Mouse (Mus musculus) MEL (cell line): Measurements from ENCODE around the gene Med13. TPM values are rescaled to one million over a fixed set of nuclear protein-coding genes. Genes with fewer than 3 reads are reported as not detected.

Experiments used
- DNase-seq: peaks from one replicate; pipeline ENCODE4 v3.0.0; 2011; ENCODE audit warnings: low read depth, low spot score
- H3K27ac ChIP-seq: 2 replicates; pipeline ENCODE4 v1.5.1; 2012; ENCODE audit warnings: low read depth, mild to moderate bottlenecking, control low read depth, low read length, moderate library complexity; ENCODE audit not compliant: control insufficient read depth
- H3K27me3 ChIP-seq, 2 experiments: fragments of 150-350 bp in 1 of 2; sonication (generic) in 1 of 2; 2 replicates each; pipeline ENCODE4 v1.6.1; 2012; ENCODE audit warnings: low read length in 2 of 2, mild to moderate bottlenecking in 2 of 2, improper control_type of control experiment in 1 of 2, moderate library complexity in 1 of 2; ENCODE audit not compliant: insufficient read depth in 2 of 2, control insufficient read depth in 1 of 2
- H3K36me3 ChIP-seq, 2 experiments: 2 replicates each; pipeline ENCODE4 v1.6.1; 2012 to 2014; ENCODE audit warnings: low read length in 2 of 2, improper control_type of control experiment in 1 of 2, inconsistent platforms in 1 of 2, mild to moderate bottlenecking in 1 of 2; ENCODE audit not compliant: insufficient read depth in 2 of 2, control insufficient read depth in 1 of 2
- H3K4me1 ChIP-seq, 2 experiments: fragments of 150-350 bp in 1 of 2; sonication (generic) in 1 of 2; 2 replicates each; pipeline ENCODE4 v1.6.1; 2012; ENCODE audit warnings: low read length in 2 of 2, improper control_type of control experiment in 1 of 2, mild to moderate bottlenecking in 1 of 2; ENCODE audit not compliant: insufficient read depth in 2 of 2, control insufficient read depth in 1 of 2
- H3K4me3 ChIP-seq, 2 experiments: fragments of 150-350 bp in 1 of 2; sonication (generic) in 1 of 2; 2 replicates each; pipeline ENCODE4 v1.5.1; 2012; ENCODE audit warnings: low read depth in 2 of 2, low read length in 2 of 2, mild to moderate bottlenecking in 2 of 2, moderate library complexity in 2 of 2, control low read depth in 1 of 2, improper control_type of control experiment in 1 of 2; ENCODE audit not compliant: control insufficient read depth in 1 of 2, insufficient read depth in 1 of 2
- H3K79me2 ChIP-seq: 2 replicates; pipeline ENCODE4 v1.6.1; 2012; ENCODE audit warnings: mild to moderate bottlenecking, low read length, moderate library complexity; ENCODE audit not compliant: control insufficient read depth, poor library complexity, insufficient read depth
- H3K9ac ChIP-seq: 2 replicates; pipeline ENCODE4 v1.6.1; 2012; ENCODE audit warnings: low read depth, mild to moderate bottlenecking, control low read depth, low read length, moderate library complexity; ENCODE audit not compliant: control insufficient read depth, poor library complexity, severe bottlenecking
- H3K9me3 ChIP-seq: fragments of 150-350 bp; sonication (generic); replicated peaks from 2 replicates; pipeline ENCODE4 v1.6.1; 2012; ENCODE audit warnings: mild to moderate bottlenecking, low read length, improper control_type of control experiment, moderate library complexity; ENCODE audit not compliant: insufficient read depth
- CHD1 ChIP-seq: IDR thresholded peaks from 2 replicates; pipeline ENCODE4 v1.6.1; 2012; ENCODE audit warnings: low read depth, mild to moderate bottlenecking, inconsistent platforms, low read length, improper control_type of control experiment
- CHD2 ChIP-seq: IDR thresholded peaks from 2 replicates; pipeline ENCODE4 v1.6.1; 2011; ENCODE audit warnings: low read length, improper control_type of control experiment
- CTCF ChIP-seq, 3 experiments: IDR thresholded peaks in 2 of 3; conservative IDR thresholded peaks in 1 of 3; 2 replicates each; pipeline ENCODE4 v1.5.1; 2011 to 2012; ENCODE audit warnings: low read length in 3 of 3, low read depth in 2 of 3, mild to moderate bottlenecking in 2 of 3, improper control_type of control experiment in 1 of 3, inconsistent platforms in 1 of 3, mixed read lengths in 1 of 3, moderate library complexity in 1 of 3; ENCODE audit not compliant: control insufficient read depth in 1 of 3, insufficient read depth in 1 of 3, poor library complexity in 1 of 3, severe bottlenecking in 1 of 3
- EP300 ChIP-seq, 2 experiments: IDR thresholded peaks; 2 replicates each; pipeline ENCODE4 v1.6.1; 2011; ENCODE audit warnings: improper control_type of control experiment in 2 of 2, low read length in 2 of 2, low read depth in 1 of 2, mild to moderate bottlenecking in 1 of 2
- ETS1 ChIP-seq: IDR thresholded peaks from 2 replicates; pipeline ENCODE4 v1.6.1; 2012; ENCODE audit warnings: low read depth, mild to moderate bottlenecking, inconsistent platforms, low read length, improper control_type of control experiment, moderate library complexity
- GATA1 ChIP-seq: IDR thresholded peaks from 2 replicates; pipeline ENCODE4 v1.6.1; 2011; ENCODE audit warnings: low read depth, low read length, improper control_type of control experiment
- MAFK ChIP-seq: IDR thresholded peaks from 2 replicates; pipeline ENCODE4 v1.6.1; 2011; ENCODE audit warnings: low read depth, mild to moderate bottlenecking, low read length, improper control_type of control experiment, borderline replicate concordance
- MAX ChIP-seq: IDR thresholded peaks from 2 replicates; pipeline ENCODE4 v1.6.1; 2011; ENCODE audit warnings: low read length, improper control_type of control experiment
- MAZ ChIP-seq: IDR thresholded peaks from 2 replicates; pipeline ENCODE4 v1.6.1; 2012; ENCODE audit warnings: low read depth, mild to moderate bottlenecking, inconsistent platforms, low read length, improper control_type of control experiment
- MEF2A ChIP-seq: IDR thresholded peaks from 2 replicates; pipeline ENCODE4 v1.6.1; 2014; ENCODE audit warnings: low read depth, mild to moderate bottlenecking, inconsistent platforms, low read length, improper control_type of control experiment; ENCODE audit not compliant: poor library complexity, insufficient replicate concordance, severe bottlenecking; ENCODE audit errors: extremely low read depth
- MYB ChIP-seq: IDR thresholded peaks from 2 replicates; pipeline ENCODE4 v1.6.1; 2011; ENCODE audit warnings: mild to moderate bottlenecking, low read depth, low read length, improper control_type of control experiment
- MYC ChIP-seq: IDR thresholded peaks from 2 replicates; pipeline ENCODE4 v1.6.1; 2011; ENCODE audit warnings: low read depth, mild to moderate bottlenecking, low read length, improper control_type of control experiment, moderate library complexity
- NELFE ChIP-seq: IDR thresholded peaks from 2 replicates; pipeline ENCODE4 v1.6.1; 2011; ENCODE audit warnings: low read depth, low read length, improper control_type of control experiment
- NRF1 ChIP-seq: IDR thresholded peaks from 2 replicates; pipeline ENCODE4 v1.6.1; 2014; ENCODE audit warnings: low read depth, mild to moderate bottlenecking, inconsistent platforms, low read length, improper control_type of control experiment, moderate library complexity; ENCODE audit not compliant: poor library complexity, insufficient read depth, severe bottlenecking
- POLR2AphosphoS2 ChIP-seq: IDR thresholded peaks from 2 replicates; pipeline ENCODE4 v1.6.1; 2011; ENCODE audit warnings: low read length, improper control_type of control experiment
- POLR2AphosphoS5 ChIP-seq: IDR thresholded peaks from 2 replicates; pipeline ENCODE4 v1.6.1; 2012; ENCODE audit warnings: low read depth, borderline replicate concordance, mild to moderate bottlenecking, inconsistent platforms, low read length, moderate library complexity, mixed read lengths
- RAD21 ChIP-seq: IDR thresholded peaks from 2 replicates; pipeline ENCODE4 v1.6.1; 2011; ENCODE audit warnings: mild to moderate bottlenecking, low read depth, low read length, improper control_type of control experiment
- RCOR1 ChIP-seq: IDR thresholded peaks from 2 replicates; pipeline ENCODE4 v1.6.1; 2012; ENCODE audit warnings: low read depth, mild to moderate bottlenecking, inconsistent platforms, low read length, improper control_type of control experiment
- SIN3A ChIP-seq: IDR thresholded peaks from 2 replicates; pipeline ENCODE4 v1.6.1; 2012; ENCODE audit warnings: low read length, improper control_type of control experiment, inconsistent platforms
- SMC3 ChIP-seq: IDR thresholded peaks from 2 replicates; pipeline ENCODE4 v1.6.1; 2011; ENCODE audit warnings: low read depth, low read length, improper control_type of control experiment
- TBP ChIP-seq: IDR thresholded peaks from 2 replicates; pipeline ENCODE4 v1.8.0; 2011; ENCODE audit warnings: low read depth, low read length, improper control_type of control experiment
- TCF12 ChIP-seq: IDR thresholded peaks from 2 replicates; pipeline ENCODE4 v1.6.1; 2014; ENCODE audit warnings: low read depth, mild to moderate bottlenecking, inconsistent platforms, low read length, improper control_type of control experiment, moderate library complexity
- UBTF ChIP-seq: IDR thresholded peaks from 2 replicates; pipeline ENCODE4 v1.6.1; 2012; ENCODE audit warnings: low read depth, mild to moderate bottlenecking, inconsistent platforms, low read length, improper control_type of control experiment, moderate library complexity, borderline replicate concordance; ENCODE audit not compliant: insufficient read depth
- USF1 ChIP-seq: IDR thresholded peaks from 2 replicates; pipeline ENCODE4 v1.6.1; 2014; ENCODE audit warnings: low read depth, mild to moderate bottlenecking, inconsistent platforms, low read length, improper control_type of control experiment, moderate library complexity
- USF2 ChIP-seq, 2 experiments: IDR thresholded peaks; 2 replicates each; pipeline ENCODE4 v1.6.1; 2011 to 2012; ENCODE audit warnings: improper control_type of control experiment in 2 of 2, low read length in 2 of 2, borderline replicate concordance in 1 of 2, inconsistent platforms in 1 of 2, low read depth in 1 of 2, mild to moderate bottlenecking in 1 of 2; ENCODE audit not compliant: insufficient read depth in 1 of 2
- ZMIZ1 ChIP-seq: IDR thresholded peaks from 2 replicates; pipeline ENCODE4 v1.6.1; 2012; ENCODE audit warnings: low read depth, mild to moderate bottlenecking, inconsistent platforms, low read length, improper control_type of control experiment, moderate library complexity
- polyA plus RNA-seq, 2 experiments: library from polyadenylated mRNA; stranded (reverse) in 1 of 2; unstranded in 1 of 2; fragments of >175 nt in 1 of 2; fragments of >200 nt in 1 of 2; gene quantifications; 2 replicates each; pipeline versions ENCODE4 v1.2.1 to v1.2.4; 2012; ENCODE audit warnings: low replicate concordance in 2 of 2, low read depth in 1 of 2; ENCODE audit not compliant: insufficient read length in 2 of 2, insufficient read depth in 1 of 2, missing spikeins in 1 of 2
- total RNA-seq: library from RNA; depleted of rRNA; stranded (reverse); fragments of 300-350 nt; gene quantifications from 2 replicates; pipeline ENCODE4 v1.2.3, GENCODE M21; 2012

Gene Med13
- total and polyA plus RNA-seq, 3 experiments = 23.3 to 114 (median 26.4) TPM

- TF ChIP-seq RAD21 = no peak
Measured at GRCm38 (mm10) chr11:86404590-86404989, 47.2 kb upstream of the Med13 start (continued).

GRCm38 (mm10) chr11:86403845-86404244 is 46.4 kb upstream of the Med13 start:
- H3K27me3 ChIP-seq = no peaks in the 10 kb centered on the region
- peaks cover 17 to 38% of the 10 kb centered on the region in 2 experiments for H3K4me1 ChIP-seq
- H3K36me3 ChIP-seq = peaks cover 0 to 35% of the 10 kb centered on the region in 2 experiments; a peak in 2 of 4 replicates
- H3K79me2 ChIP-seq = no peaks in the 10 kb centered on the region
- no peak overlapping the region for H3K4me3 ChIP-seq
- no peak overlapping the region for H3K9ac ChIP-seq
- DNase-seq = no peak
- TF ChIP-seq MAFK = no peak
- no peak for TF ChIP-seq MAX
- no peak for TF ChIP-seq RCOR1
- TF ChIP-seq MEF2A = no peak
- no peak for TF ChIP-seq MYB
- no peak for TF ChIP-seq ZMIZ1
- TF ChIP-seq NELFE = no peak
- H3K27ac ChIP-seq = no peak overlapping the region
- H3K9me3 ChIP-seq = no peaks in the 10 kb centered on the region

GRCm38 (mm10) chr11:86399241-86400107 is 42.1 kb upstream of the Med13 start:
- Histone ChIP-seq H3K27ac (peak overlapping the region; percentile 44; the same call in 1 of the 2 replicates), H3K9ac (peak overlapping the region; percentile 49), H3K27me3 (no peaks in the 10 kb centered on the region), H3K4me3 (peak overlapping the region; percentile 5 to 19; a peak in 1 of 4 replicates), H3K9me3 (no peaks in the 10 kb centered on the region), H3K4me1 (peaks cover 24 to 53% of the 10 kb centered on the region in 2 experiments), H3K79me2 (no peaks in the 10 kb centered on the region), H3K36me3 (peaks cover 0 to 48% of the 10 kb centered on the region in 2 experiments; a peak in 2 of 4 replicates)
- DNase-seq = peak; percentile 77
- no peak for TF ChIP-seq USF2 (IDR thresholded peaks at IDR 0.05; ENCODE audit: borderline replicate concordance in 1 of 2, insufficient read depth in 1 of 2, low read depth in 1 of 2, low read length in 2 of 2)
- peak; percentile 1; the same call in 1 of the 2 replicates for TF ChIP-seq TCF12
- TF ChIP-seq TBP = no peak
- TF ChIP-seq USF1 = no peak
- no peak for TF ChIP-seq POLR2AphosphoS5
- TF ChIP-seq CHD2 = no peak
- peak; percentile 60; the same call in 1 of the 2 replicates for TF ChIP-seq RCOR1
- no peak for TF ChIP-seq RAD21
- TF ChIP-seq SIN3A = peak; percentile 43; the same call in 1 of the 2 replicates
- no peak for TF ChIP-seq NRF1
- no peak for TF ChIP-seq CTCF (IDR thresholded peaks at IDR 0.05 in 2 of 3, conservative IDR thresholded peaks at IDR 0.05 in 1 of 3; ENCODE audit: control insufficient read depth in 1 of 3, insufficient read depth in 1 of 3, low read depth in 2 of 3, low read length in 3 of 3, poor library complexity in 1 of 3, severe bottlenecking in 1 of 3)
- TF ChIP-seq ZMIZ1 = no peak
- TF ChIP-seq MEF2A = no peak
- TF ChIP-seq MYC = no peak
- TF ChIP-seq CHD1 = no peak
- TF ChIP-seq EP300 (IDR thresholded peaks at IDR 0.05; ENCODE audit: low read depth in 1 of 2, low read length in 2 of 2) = peak in 1 of 2 experiments; percentile 19; a peak in 1 of 4 replicates
- no peak for TF ChIP-seq MAZ
- no peak; the same call in 1 of the 2 replicates for TF ChIP-seq GATA1
- no peak for TF ChIP-seq POLR2AphosphoS2
- no peak for TF ChIP-seq SMC3
- TF ChIP-seq MYB = no peak
- no peak for TF ChIP-seq UBTF
- TF ChIP-seq ETS1 = peak; percentile 34; the same call in 1 of the 2 replicates
